Mouse (Mus musculus): ENCODE measurements around the gene Acad9.

DNA sequence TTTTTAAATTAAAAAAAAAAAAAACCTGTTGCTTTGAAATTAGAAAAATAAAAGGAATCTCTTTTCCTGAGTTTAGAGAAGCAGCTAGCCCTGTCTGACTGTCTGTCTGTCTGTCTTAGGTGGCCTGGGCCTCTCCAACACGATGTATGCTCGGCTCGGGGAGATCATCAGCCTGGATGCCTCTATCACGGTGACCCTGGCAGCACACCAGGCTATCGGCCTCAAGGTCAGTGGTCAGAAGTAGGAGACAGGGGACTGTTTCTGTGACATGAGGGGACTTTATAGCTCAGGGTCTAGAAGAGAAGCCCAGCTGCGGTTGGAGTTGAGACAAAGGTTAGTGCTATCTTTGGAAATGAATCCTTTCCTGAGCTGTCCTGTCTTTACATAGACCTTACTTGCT, 8.5 kb downstream of the Acad9 start:
- no peak for TF ChIP-seq GATA1 (IDR thresholded peaks at IDR 0.05; ENCODE audit: low read length)
- TF ChIP-seq TAL1 (IDR thresholded peaks at IDR 0.05; ENCODE audit: low read length) = no peak
